Mouse (Mus musculus) forebrain, embryonic 10.5 days (tissue): ENCODE measurements around the gene Gstcd. TPM values are rescaled to one million over a fixed set of nuclear protein-coding genes. Genes with fewer than 3 reads are reported as not detected.

ENCODE experiments used
- DNase-seq: peaks from one replicate; pipeline ENCODE4 v3.0.0-alpha.2; 2017; ENCODE audit warnings: low spot score; ENCODE audit errors: extremely low spot score
- H3K27ac ChIP-seq: fragments of 300-500 bp; sonication (generic); 2 replicates; pipeline ENCODE4 v1.5.1; 2016; ENCODE audit warnings: mild to moderate bottlenecking
- H3K27me3 ChIP-seq: fragments of 300-500 bp; sonication (generic); 2 replicates; pipeline ENCODE4 v1.6.1; 2016; ENCODE audit warnings: mild to moderate bottlenecking; ENCODE audit not compliant: poor library complexity, severe bottlenecking
- H3K36me3 ChIP-seq: fragments of 300-500 bp; sonication (generic); replicated peaks from 2 replicates; pipeline ENCODE4 v1.6.1; 2016; ENCODE audit warnings: mild to moderate bottlenecking, moderate library complexity
- H3K4me1 ChIP-seq: fragments of 300-500 bp; sonication (generic); 2 replicates; pipeline ENCODE4 v1.6.1; 2016
- H3K4me3 ChIP-seq: fragments of 300-500 bp; sonication (generic); 2 replicates; pipeline ENCODE4 v1.5.1; 2016; ENCODE audit warnings: mild to moderate bottlenecking, moderate library complexity
- H3K9me3 ChIP-seq: fragments of 300-500 bp; sonication (generic); 2 replicates; pipeline ENCODE4 v1.6.1; 2016; ENCODE audit warnings: mild to moderate bottlenecking, moderate library complexity
- WGBS: fragments of 180-500 bp; shearing (Covaris S2); methylation state at CpG from one replicate; pipeline ENCODE4 v1.1.7; 2016; 5-methylcytosine and 5-hydroxymethylcytosine counted together
- polyA plus RNA-seq: library from polyadenylated mRNA; unstranded; fragments of >200 nt; fragmentation: Nextera tagmentation; extraction: Ambion mirVana; gene quantifications from 2 replicates; pipeline ENCODE4 v1.2.1, GENCODE M21; 2016

The Gstcd gene
- polyA plus RNA-seq: 8.8 and 10.0 TPM in 2 replicates

DNA sequence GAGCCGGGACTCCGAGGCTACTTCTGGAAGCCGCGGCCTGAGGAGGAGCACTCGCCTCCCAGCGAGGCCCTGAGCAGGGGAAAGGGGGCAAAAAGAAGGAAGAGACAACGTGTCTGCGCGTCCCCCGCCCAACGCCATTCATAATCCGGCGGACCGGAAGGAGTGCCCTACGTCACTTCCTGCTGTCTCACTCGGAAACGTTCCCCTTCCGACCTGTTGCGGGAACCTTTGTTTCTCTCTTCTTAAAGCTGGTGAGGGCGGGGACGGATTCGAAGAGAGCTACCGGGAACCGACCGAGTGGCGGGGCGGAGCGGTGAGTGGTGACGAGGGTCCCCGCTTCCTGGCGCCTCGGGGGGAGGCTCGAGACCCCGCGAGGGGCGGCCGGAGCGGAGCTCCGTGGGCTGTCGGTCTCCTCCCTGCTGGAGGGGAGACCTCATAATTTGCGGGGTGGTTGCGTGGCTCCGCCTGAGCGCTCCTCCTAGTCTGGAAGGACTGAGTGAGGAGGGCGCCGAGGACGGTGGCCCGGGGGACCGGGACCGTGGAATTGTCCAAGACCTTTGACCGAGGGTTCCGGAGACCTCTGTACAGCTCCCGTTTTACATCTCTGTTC lies at the start of gene Gstcd, which contains the start of gene Ints12:
Gene Gstcd, minus strand, starts transcription at position 370 of the 610 bp plus-strand sequence.
Gene Ints12, plus strand, starts transcription at position 177 of the 610 bp plus-strand sequence.
- under 1% methylated on average over 53 of the region's 53 CpGs for WGBS

DNA sequence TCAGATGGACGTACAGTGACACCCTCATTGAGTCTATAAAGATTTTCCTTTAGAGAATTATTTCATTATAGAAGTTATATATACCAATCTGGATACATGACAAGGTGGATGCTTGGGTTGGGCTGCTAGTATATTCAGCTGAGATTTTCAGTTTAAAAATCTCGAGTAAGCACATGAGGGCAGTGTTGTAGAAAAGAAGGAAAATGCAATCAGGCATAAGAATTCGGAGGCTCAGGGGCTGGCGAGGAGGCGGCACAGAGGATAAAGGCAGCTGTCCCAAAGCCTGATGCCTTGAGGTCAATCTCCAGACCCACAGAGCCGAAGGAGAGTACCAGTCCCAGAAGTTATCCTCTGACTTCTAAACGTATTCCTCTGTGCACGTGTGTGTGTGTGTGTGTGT lies 40.8 kb upstream of the Gstcd start:
- H3K36me3 ChIP-seq: no peaks in the 10 kb centered on the region
- no peaks in the 10 kb centered on the region for H3K9me3 ChIP-seq
- H3K4me3 ChIP-seq: no peak overlapping the region
- DNase-seq: no peak
- no peaks in the 10 kb centered on the region for H3K4me1 ChIP-seq
- H3K27ac ChIP-seq: no peak overlapping the region
- H3K27me3 ChIP-seq: no peaks in the 10 kb centered on the region
- WGBS: 60% methylated on average over 8 of the region's 8 CpGs

More for the DNA sequence above, at the start of gene Gstcd, which contains the start of gene Ints12:
- Histone ChIP-seq H3K9me3 (no peaks in the 10 kb centered on the region), H3K4me1 (peaks cover 35% of the 10 kb centered on the region), H3K27me3 (no peaks in the 10 kb centered on the region), H3K4me3 (peak within 1 kb of the TSS; percentile 87), H3K36me3 (peaks cover 9% of the 10 kb centered on the region), H3K27ac (peak within 1 kb of the TSS; percentile 99)
- peak; percentile 96 for DNase-seq

GRCm38 (mm10) chr3:133131372-133131771 lies 39.5 kb upstream of the Gstcd start:
- Histone ChIP-seq H3K4me1 (no peaks in the 10 kb centered on the region), H3K27me3 (no peaks in the 10 kb centered on the region), H3K36me3 (no peaks in the 10 kb centered on the region), H3K9me3 (no peaks in the 10 kb centered on the region), H3K4me3 (no peak overlapping the region), H3K27ac (no peak overlapping the region)
- DNase-seq: no peak
- 95% methylated on average over 5 of the region's 5 CpGs for WGBS

DNA sequence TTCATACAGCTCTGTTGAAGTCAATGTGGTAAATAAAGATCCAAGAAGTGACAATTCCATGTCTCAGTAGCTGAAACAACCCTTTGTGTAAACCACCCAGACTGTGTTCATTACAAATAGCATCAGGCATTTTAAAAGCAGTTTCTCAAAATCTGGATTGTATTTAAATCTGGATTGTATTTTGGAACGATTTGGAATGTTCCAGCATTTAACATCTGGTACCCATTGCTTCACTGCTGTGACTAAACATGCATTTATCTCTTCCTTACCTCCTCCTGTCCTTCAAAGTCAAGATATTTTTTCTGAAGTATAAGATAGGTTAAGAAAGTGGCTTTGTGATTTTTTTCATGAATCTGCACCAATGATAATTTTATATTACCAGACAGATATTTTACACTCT lies 21.4 kb upstream of the Gstcd start:
- Histone ChIP-seq H3K4me3 (no peak overlapping the region), H3K27me3 (no peaks in the 10 kb centered on the region), H3K27ac (no peak overlapping the region), H3K9me3 (no peaks in the 10 kb centered on the region), H3K4me1 (no peaks in the 10 kb centered on the region), H3K36me3 (peaks cover 21% of the 10 kb centered on the region)
- no peak for DNase-seq
- WGBS: 57% methylated on average over 1 of the region's 1 CpGs

GRCm38 (mm10) chr3:133111741-133112140 lies 19.9 kb upstream of the Gstcd start:
- Histone ChIP-seq H3K9me3 (no peaks in the 10 kb centered on the region), H3K36me3 (peaks cover 36% of the 10 kb centered on the region), H3K4me1 (no peaks in the 10 kb centered on the region), H3K4me3 (no peak overlapping the region), H3K27ac (no peak overlapping the region), H3K27me3 (no peaks in the 10 kb centered on the region)
- WGBS: 50% methylated on average over 2 of the region's 2 CpGs
- DNase-seq: no peak

DNA sequence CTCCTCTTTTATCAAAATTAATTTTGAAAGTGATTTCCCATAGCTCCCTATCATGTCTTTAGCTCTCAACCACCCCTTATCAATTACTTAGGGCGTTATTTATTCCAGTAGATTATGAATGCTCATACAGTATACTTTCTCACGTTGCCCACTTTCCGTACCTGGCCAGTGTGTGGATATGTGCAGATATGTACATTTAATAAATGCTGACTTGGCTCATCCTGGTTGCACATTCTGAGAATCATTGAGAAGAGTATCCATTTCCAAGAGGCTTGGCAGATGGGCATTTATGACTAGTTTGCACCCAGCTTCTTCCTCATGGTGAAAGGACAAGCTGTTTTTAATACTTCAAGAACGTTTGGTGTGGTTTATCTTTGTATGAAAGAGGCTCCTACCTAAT lies 18.0 kb upstream of the Gstcd start:
- Histone ChIP-seq H3K36me3 (peaks cover 53% of the 10 kb centered on the region), H3K27ac (no peak overlapping the region), H3K4me3 (no peak overlapping the region), H3K9me3 (no peaks in the 10 kb centered on the region), H3K4me1 (no peaks in the 10 kb centered on the region), H3K27me3 (no peaks in the 10 kb centered on the region)
- DNase-seq: no peak
- 92% methylated on average over 4 of the region's 4 CpGs for WGBS

- H3K36me3 ChIP-seq: peaks cover 64% of the 10 kb centered on the region
- no peaks in the 10 kb centered on the region for H3K9me3 ChIP-seq
Observed at GRCm38 (mm10) chr3:133108731-133109130, 16.9 kb upstream of the Gstcd start.

DNA sequence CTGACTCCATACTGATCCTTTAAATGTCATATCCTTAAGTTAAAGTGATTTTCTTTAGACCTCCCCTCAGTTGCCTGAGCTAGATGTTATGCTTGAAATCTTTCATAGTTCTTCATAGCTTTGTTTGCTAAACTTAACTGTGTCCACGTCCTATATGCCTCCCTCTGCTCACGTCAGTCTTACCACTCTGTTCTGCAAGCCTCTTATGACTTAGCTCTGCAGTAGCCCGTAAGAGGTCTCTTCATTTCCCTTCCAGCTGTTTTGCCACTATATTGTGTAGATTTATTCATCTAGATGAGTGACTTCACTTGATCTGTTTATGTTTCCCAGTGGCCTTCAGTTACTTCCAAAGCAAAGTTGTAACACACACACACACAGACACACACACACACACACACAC lies 12.6 kb upstream of the Gstcd start:
- H3K4me3 ChIP-seq: no peak overlapping the region
- no peaks in the 10 kb centered on the region for H3K9me3 ChIP-seq
- no peaks in the 10 kb centered on the region for H3K27me3 ChIP-seq
- peaks cover 94% of the 10 kb centered on the region for H3K36me3 ChIP-seq
- no peak for DNase-seq
- 93% methylated on average over 3 of the region's 3 CpGs for WGBS
- H3K4me1 ChIP-seq: no peaks in the 10 kb centered on the region
- H3K27ac ChIP-seq: no peak overlapping the region

More at GRCm38 (mm10) chr3:133108731-133109130, 16.9 kb upstream of the Gstcd start:
- no peak overlapping the region for H3K4me3 ChIP-seq
- WGBS: 92% methylated on average over 4 of the region's 4 CpGs
- no peaks in the 10 kb centered on the region for H3K4me1 ChIP-seq
- H3K27me3 ChIP-seq: no peaks in the 10 kb centered on the region
- DNase-seq: no peak
- H3K27ac ChIP-seq: no peak overlapping the region

DNA sequence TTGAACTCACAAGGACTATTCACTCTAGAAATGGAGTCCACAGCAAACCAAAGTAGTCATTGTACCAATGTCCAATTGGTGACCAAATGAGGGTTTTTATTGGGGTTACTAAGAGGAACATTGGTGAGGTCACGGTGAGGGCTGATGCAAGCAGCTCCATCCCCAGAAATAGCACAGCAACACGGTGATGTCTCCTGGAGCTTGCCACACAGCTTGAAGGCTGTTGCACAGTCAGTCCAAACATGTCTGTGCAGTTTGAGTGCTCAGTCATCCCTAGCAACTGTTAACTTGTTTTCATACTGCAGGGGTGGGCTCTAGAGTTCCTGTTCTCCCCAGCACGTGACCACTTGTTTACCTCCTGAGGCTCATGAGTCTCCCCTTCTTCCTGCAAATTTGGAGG lies 11.9 kb upstream of the Gstcd start:
- H3K27ac ChIP-seq: no peak overlapping the region
- H3K9me3 ChIP-seq: no peaks in the 10 kb centered on the region
- H3K4me1 ChIP-seq: no peaks in the 10 kb centered on the region
- peaks cover 94% of the 10 kb centered on the region for H3K36me3 ChIP-seq
- no peak overlapping the region for H3K4me3 ChIP-seq
- no peak for DNase-seq
- H3K27me3 ChIP-seq: no peaks in the 10 kb centered on the region
- 96% methylated on average over 3 of the region's 3 CpGs for WGBS

- Histone ChIP-seq H3K4me3 (no peak overlapping the region), H3K27ac (no peak overlapping the region), H3K4me1 (no peaks in the 10 kb centered on the region), H3K9me3 (no peaks in the 10 kb centered on the region), H3K27me3 (no peaks in the 10 kb centered on the region), H3K36me3 (peaks cover 73% of the 10 kb centered on the region)
- DNase-seq: no peak
- 90% methylated on average over 2 of the region's 2 CpGs for WGBS
Observed at GRCm38 (mm10) chr3:133098909-133099308, 7.1 kb upstream of the Gstcd start.

DNA sequence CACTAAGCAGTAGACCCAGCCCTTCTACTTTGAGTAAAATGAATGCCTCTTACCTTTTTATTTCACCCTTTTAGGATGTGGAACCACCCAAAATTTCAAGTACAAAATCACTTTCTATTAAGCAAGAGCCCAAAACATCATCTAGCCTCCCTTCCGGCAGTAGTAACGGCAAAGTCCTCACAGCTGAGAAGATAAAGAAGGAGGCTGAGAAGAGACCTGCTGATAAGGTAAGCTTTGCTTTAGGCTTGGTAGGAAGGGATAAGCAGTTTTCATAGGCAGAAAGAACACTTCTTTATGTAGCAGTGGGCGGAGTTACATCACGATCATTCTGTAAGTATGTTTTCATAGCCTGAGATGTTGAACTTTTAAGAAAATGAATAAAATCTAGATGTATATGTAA lies 6.5 kb upstream of the Gstcd start:
- peaks cover 3% of the 10 kb centered on the region; the same call in 1 of the 2 replicates for H3K4me1 ChIP-seq
- H3K27ac ChIP-seq: no peak overlapping the region
- H3K27me3 ChIP-seq: no peaks in the 10 kb centered on the region
- WGBS: 95% methylated on average over 4 of the region's 4 CpGs
- H3K4me3 ChIP-seq: no peak overlapping the region
- DNase-seq: no peak
- H3K9me3 ChIP-seq: no peaks in the 10 kb centered on the region
- H3K36me3 ChIP-seq: peaks cover 68% of the 10 kb centered on the region

- H3K4me3 ChIP-seq: no peak overlapping the region
- peaks cover 66% of the 10 kb centered on the region for H3K36me3 ChIP-seq
- 97% methylated on average over 6 of the region's 6 CpGs for WGBS
- peaks cover 7% of the 10 kb centered on the region for H3K4me1 ChIP-seq
- no peak overlapping the region for H3K27ac ChIP-seq
- DNase-seq: no peak
- no peaks in the 10 kb centered on the region for H3K9me3 ChIP-seq
- H3K27me3 ChIP-seq: no peaks in the 10 kb centered on the region
Observed at GRCm38 (mm10) chr3:133097936-133098335, 6.1 kb upstream of the Gstcd start.

DNA sequence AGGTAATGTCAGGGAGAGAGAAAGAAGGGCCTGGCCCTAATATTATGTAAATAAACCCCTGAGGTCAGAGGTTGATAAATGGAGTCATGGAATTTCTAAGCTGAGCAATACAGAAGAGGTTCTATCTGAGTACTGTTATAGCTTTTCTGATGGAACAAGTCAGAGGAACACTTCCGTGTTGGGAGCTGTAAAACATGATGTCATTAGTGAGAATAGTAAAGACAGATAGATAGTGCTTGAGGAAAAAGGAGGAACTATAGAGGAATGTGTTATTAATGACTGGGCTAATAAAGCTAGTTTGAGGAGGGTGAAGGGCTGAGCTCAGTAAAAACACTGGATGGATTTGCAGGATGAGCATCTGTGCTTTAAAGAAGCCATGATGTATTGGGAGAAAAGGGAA lies 2.5 kb upstream of the Gstcd start:
- no peak overlapping the region for H3K4me3 ChIP-seq
- peaks cover 27% of the 10 kb centered on the region for H3K4me1 ChIP-seq
- no peaks in the 10 kb centered on the region for H3K9me3 ChIP-seq
- no peak overlapping the region for H3K27ac ChIP-seq
- no peaks in the 10 kb centered on the region for H3K27me3 ChIP-seq
- no peak for DNase-seq
- 88% methylated on average over 1 of the region's 1 CpGs for WGBS
- peaks cover 32% of the 10 kb centered on the region for H3K36me3 ChIP-seq
